Mouse (Mus musculus) embryonic facial prominence, embryonic 11.5 days (tissue): ENCODE data around the gene Il9r. TPM values are rescaled to one million over a fixed set of nuclear protein-coding genes. Genes with fewer than 3 reads are reported as not detected.

ENCODE experiments used
- ATAC-seq: fragments of 200-750 bp; cut with Nextera tagmentation; replicated peaks from 2 replicates; pipeline ENCODE4 v1.8.0; 2017; ENCODE audit warnings: low read depth; ENCODE audit not compliant: insufficient number of reproducible peaks, low FRiP score, low TSS enrichment
- DNase-seq: peaks from one replicate; pipeline ENCODE4 v3.0.0-alpha.2; 2015; ENCODE audit warnings: low spot score
- H3K27ac ChIP-seq: fragments of 300-500 bp; sonication (generic); replicated peaks from 2 replicates; pipeline ENCODE4 v1.5.1; 2014; ENCODE audit warnings: mild to moderate bottlenecking, low read depth, low read length, control low read depth
- H3K27me3 ChIP-seq: fragments of 300-500 bp; sonication (generic); 2 replicates; pipeline ENCODE4 v1.6.1; 2014; ENCODE audit warnings: mild to moderate bottlenecking, low read length, moderate library complexity, mixed read lengths; ENCODE audit not compliant: control insufficient read depth, insufficient read depth
- H3K36me3 ChIP-seq: fragments of 300-500 bp; sonication (generic); replicated peaks from 2 replicates; pipeline ENCODE4 v1.6.1; 2014; ENCODE audit warnings: low read depth, mild to moderate bottlenecking, low read length, moderate library complexity, mixed read lengths; ENCODE audit not compliant: control insufficient read depth, insufficient read depth
- H3K4me1 ChIP-seq: fragments of 300-500 bp; sonication (generic); 2 replicates; pipeline ENCODE4 v1.6.1; 2014; ENCODE audit warnings: low read length, mixed read lengths; ENCODE audit not compliant: control insufficient read depth, insufficient read depth
- H3K4me2 ChIP-seq: fragments of 300-500 bp; sonication (generic); 2 replicates; pipeline ENCODE4 v1.6.1; 2014; ENCODE audit warnings: low read depth, mild to moderate bottlenecking, control low read depth, low read length, moderate library complexity
- H3K4me3 ChIP-seq: fragments of 300-500 bp; sonication (generic); 2 replicates; pipeline ENCODE4 v1.5.1; 2014; ENCODE audit warnings: low read depth, low read length, control low read depth
- H3K9ac ChIP-seq: fragments of 300-500 bp; sonication (generic); replicated peaks from 2 replicates; pipeline ENCODE4 v1.6.1; 2014; ENCODE audit warnings: mild to moderate bottlenecking, control low read depth, low read length
- H3K9me3 ChIP-seq: fragments of 300-500 bp; sonication (generic); replicated peaks from 2 replicates; pipeline ENCODE4 v1.6.1; 2016; ENCODE audit warnings: mild to moderate bottlenecking, low read length, inconsistent platforms, mixed read lengths; ENCODE audit not compliant: control insufficient read depth
- WGBS: fragments of 180-500 bp; shearing (Covaris S2); extraction: QIAGEN DNeasy Blood & Tissue Kit; methylation state at CpG from one replicate; pipeline ENCODE4 v1.1.7; 2014; 5-methylcytosine and 5-hydroxymethylcytosine counted together
- polyA plus RNA-seq: library from polyadenylated mRNA; unstranded; fragments of >200 nt; fragmentation: Nextera tagmentation; extraction: Ambion mirVana; gene quantifications from 2 replicates; pipeline ENCODE4 v1.2.1, GENCODE M21; 2014

Il9r gene
- polyA plus RNA-seq, 1 experiment from 2014 or later: not detected

DNA sequence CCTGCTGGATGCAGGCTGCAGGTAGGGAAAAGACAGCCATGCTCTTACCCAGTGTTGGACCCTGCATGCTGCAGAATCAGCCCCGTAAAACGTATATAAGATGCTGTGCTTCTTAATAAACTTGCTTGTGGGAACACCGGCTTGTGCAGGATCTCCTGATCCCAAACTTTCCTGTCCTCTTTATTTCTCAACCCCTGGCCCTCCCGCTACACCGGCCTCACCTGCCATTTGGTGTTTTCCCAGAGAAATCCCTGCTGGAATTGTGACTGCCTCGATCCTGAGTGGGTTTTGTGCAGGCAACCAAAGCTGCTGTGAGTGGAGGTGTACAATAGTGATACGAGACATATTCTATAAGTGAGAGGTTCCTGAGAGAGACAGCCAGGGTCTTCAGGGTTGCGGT is 15.6 kb downstream of the Il9r start:
- Histone ChIP-seq H3K4me3 (no peak overlapping the region), H3K9ac (no peak overlapping the region), H3K27me3 (no peaks in the 10 kb centered on the region), H3K27ac (no peak overlapping the region), H3K9me3 (no peaks in the 10 kb centered on the region), H3K4me2 (no peak overlapping the region), H3K36me3 (no peaks in the 10 kb centered on the region), H3K4me1 (no peaks in the 10 kb centered on the region)
- ATAC-seq (no peak), DNase-seq (no peak)
- WGBS: 87% methylated on average over 8 of the region's 8 CpGs

GRCm38 (mm10) chr11:32181973-32182868 is 17.9 kb downstream of the Il9r start:
- H3K27me3 ChIP-seq: no peaks in the 10 kb centered on the region
- H3K4me2 ChIP-seq: no peak overlapping the region
- 48% methylated on average over 25 of the region's 25 CpGs for WGBS
- H3K4me3 ChIP-seq: no peak overlapping the region
- H3K9ac ChIP-seq: no peak overlapping the region
- H3K4me1 ChIP-seq: no peaks in the 10 kb centered on the region
- H3K27ac ChIP-seq: no peak overlapping the region
- H3K36me3 ChIP-seq: no peaks in the 10 kb centered on the region
- peak; percentile 78 for DNase-seq
- H3K9me3 ChIP-seq: no peaks in the 10 kb centered on the region
- no peak for ATAC-seq

GRCm38 (mm10) chr11:32181246-32181645 is 18.8 kb downstream of the Il9r start:
- Histone ChIP-seq H3K9ac (no peak overlapping the region), H3K4me3 (no peak overlapping the region), H3K27me3 (no peaks in the 10 kb centered on the region), H3K27ac (no peak overlapping the region), H3K4me1 (no peaks in the 10 kb centered on the region), H3K4me2 (no peak overlapping the region), H3K36me3 (no peaks in the 10 kb centered on the region), H3K9me3 (no peaks in the 10 kb centered on the region)
- 73% methylated on average over 4 of the region's 4 CpGs for WGBS
- ATAC-seq (no peak), DNase-seq (no peak)

GRCm38 (mm10) chr11:32178506-32178905 is 21.6 kb downstream of the Il9r start:
- no peak for ATAC-seq
- 70% methylated on average over 1 of the region's 1 CpGs for WGBS

DNA sequence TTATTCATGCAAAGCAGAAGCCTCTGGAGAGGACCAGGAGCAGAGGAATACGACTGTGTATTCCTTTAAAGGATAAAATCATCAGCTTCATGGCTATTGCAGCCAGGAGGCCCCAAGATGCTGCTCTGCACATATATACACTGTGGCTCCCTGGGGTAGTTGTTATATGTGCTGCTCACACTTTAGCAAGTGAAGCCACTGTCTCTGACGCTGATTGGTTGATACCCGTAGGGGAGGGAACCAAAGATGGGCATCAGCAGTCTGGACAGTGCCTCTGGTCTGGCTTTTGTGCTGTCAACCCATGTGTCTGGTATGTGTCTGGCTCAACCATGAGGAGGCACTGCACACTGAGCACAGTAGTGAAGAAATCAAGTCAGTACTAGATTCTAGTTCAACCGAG is 33.4 kb downstream of the Il9r start:
- no peaks in the 10 kb centered on the region for H3K36me3 ChIP-seq
- no peak for DNase-seq
- no peak overlapping the region for H3K27ac ChIP-seq
- no peak overlapping the region for H3K4me3 ChIP-seq
- H3K4me2 ChIP-seq: no peak overlapping the region
- no peaks in the 10 kb centered on the region for H3K9me3 ChIP-seq
- no peak for ATAC-seq
- no peaks in the 10 kb centered on the region for H3K4me1 ChIP-seq
- H3K27me3 ChIP-seq: no peaks in the 10 kb centered on the region
- 78% methylated on average over 4 of the region's 4 CpGs for WGBS
- no peak overlapping the region for H3K9ac ChIP-seq

More at GRCm38 (mm10) chr11:32178506-32178905, 21.6 kb downstream of the Il9r start:
- Histone ChIP-seq H3K4me2 (no peak overlapping the region), H3K4me3 (no peak overlapping the region), H3K27me3 (no peaks in the 10 kb centered on the region), H3K36me3 (no peaks in the 10 kb centered on the region), H3K4me1 (no peaks in the 10 kb centered on the region), H3K27ac (no peak overlapping the region), H3K9ac (no peak overlapping the region), H3K9me3 (no peaks in the 10 kb centered on the region)
- DNase-seq: no peak

- H3K27me3 ChIP-seq: no peaks in the 10 kb centered on the region
- DNase-seq (peak; percentile 87), ATAC-seq (peak; percentile 90)
- H3K36me3 ChIP-seq: no peaks in the 10 kb centered on the region
- 13% methylated on average over 28 of the region's 28 CpGs for WGBS
- peak overlapping the region; percentile 60 for H3K9ac ChIP-seq
- H3K27ac ChIP-seq: no peak overlapping the region
- no peaks in the 10 kb centered on the region for H3K9me3 ChIP-seq
- H3K4me2 ChIP-seq: peak overlapping the region; percentile 52
- peak overlapping the region; percentile 24 for H3K4me3 ChIP-seq
- no peaks in the 10 kb centered on the region for H3K4me1 ChIP-seq
These were observed 37.9 kb downstream of the Il9r start for GRCm38 (mm10) chr11:32161922-32162804.

DNA sequence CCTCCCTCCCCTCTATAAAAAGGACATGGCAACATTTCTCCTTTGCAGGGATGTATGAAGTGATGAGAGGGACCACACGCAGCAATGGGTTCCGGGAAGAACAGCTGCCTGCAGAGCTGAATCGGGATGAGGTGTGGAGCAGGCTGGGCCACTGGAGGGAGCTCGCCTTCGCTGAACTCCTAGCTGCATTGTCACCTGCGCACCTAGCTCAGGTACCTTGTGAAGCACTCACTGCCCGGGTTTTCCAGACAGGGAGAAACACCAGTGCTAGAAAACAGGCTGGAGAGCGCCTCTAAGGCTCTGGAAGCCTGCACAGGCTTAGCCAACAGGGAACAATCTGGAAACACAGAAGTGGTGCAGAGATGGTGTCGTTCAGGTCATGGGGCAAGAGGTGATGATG is 38.6 kb downstream of the Il9r start:
- H3K9ac ChIP-seq: peak overlapping the region; percentile 60; the same call in 1 of the 2 replicates
- ATAC-seq: no peak
- 9% methylated on average over 9 of the region's 9 CpGs for WGBS
- no peaks in the 10 kb centered on the region for H3K4me1 ChIP-seq
- H3K27me3 ChIP-seq: no peaks in the 10 kb centered on the region
- peak overlapping the region; percentile 24 for H3K4me3 ChIP-seq
- no peaks in the 10 kb centered on the region for H3K36me3 ChIP-seq
- no peaks in the 10 kb centered on the region for H3K9me3 ChIP-seq
- H3K27ac ChIP-seq: no peak overlapping the region
- H3K4me2 ChIP-seq: peak overlapping the region; percentile 52
- DNase-seq: peak; percentile 63

GRCm38 (mm10) chr11:32160341-32160740 is 39.7 kb downstream of the Il9r start:
- no peak overlapping the region for H3K4me2 ChIP-seq
- H3K4me3 ChIP-seq: no peak overlapping the region
- 71% methylated on average over 7 of the region's 7 CpGs for WGBS
- H3K4me1 ChIP-seq: no peaks in the 10 kb centered on the region
- H3K9me3 ChIP-seq: no peaks in the 10 kb centered on the region
- no peaks in the 10 kb centered on the region for H3K27me3 ChIP-seq
- ATAC-seq: no peak
- H3K27ac ChIP-seq: no peak overlapping the region
- no peak for DNase-seq
- no peaks in the 10 kb centered on the region for H3K36me3 ChIP-seq
- H3K9ac ChIP-seq: no peak overlapping the region
